Mouse (Mus musculus): ENCODE measurements around the gene 6030452D12Rik.
A peak's percentile ranks its signal among the peaks of the same experiment; 100 is the strongest.

Gene 6030452D12Rik

DNA sequence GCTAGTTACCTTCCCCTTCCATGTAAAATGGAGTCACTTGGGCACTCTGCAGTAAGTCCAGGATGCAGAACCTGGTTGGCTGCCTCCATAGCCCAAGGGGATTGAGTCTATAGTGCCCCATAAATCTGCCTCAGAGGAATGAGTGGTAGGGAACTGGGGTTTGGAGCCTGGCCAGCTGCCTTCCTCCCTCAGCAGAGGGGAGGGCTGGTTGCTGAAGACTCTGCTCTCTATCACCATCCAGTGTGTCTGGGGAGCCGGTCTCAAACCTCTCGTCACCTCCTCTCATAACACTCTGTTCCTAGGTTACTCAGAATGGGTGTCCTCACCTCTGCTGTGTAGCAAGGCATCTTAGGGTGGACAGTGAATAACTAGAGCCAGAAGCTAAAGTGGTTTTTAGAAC is 16.3 kb downstream of the 6030452D12Rik start:
- no peak for DNase-seq (ENCODE audit: low read depth, low spot score)

- no peak for DNase-seq (ENCODE audit: low read depth, low spot score)
Observed at GRCm38 (mm10) chr8:106518763-106519162, 18.4 kb downstream of the 6030452D12Rik start.

DNA sequence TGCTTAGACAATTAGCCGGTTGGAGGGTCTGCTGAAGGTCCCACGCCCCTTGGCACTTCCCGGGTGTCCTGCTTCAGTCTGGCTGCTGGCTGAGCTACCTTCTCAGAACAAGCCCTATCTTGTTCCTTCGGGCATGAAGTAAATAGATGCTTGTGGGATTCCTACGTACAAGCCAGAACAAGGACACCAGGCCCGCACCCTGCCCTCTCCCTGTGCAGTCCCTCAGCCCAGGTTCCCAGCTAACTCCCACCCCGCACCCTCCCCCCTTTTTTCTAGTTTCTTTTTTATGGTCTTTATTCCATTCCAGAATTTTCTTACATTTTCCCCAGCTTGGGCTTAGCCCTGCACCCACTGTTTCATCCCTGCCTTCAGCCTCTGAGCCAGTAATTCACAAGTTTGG is 20.3 kb downstream of the 6030452D12Rik start:
- no peak for DNase-seq (ENCODE audit: low read depth, low spot score)

DNA sequence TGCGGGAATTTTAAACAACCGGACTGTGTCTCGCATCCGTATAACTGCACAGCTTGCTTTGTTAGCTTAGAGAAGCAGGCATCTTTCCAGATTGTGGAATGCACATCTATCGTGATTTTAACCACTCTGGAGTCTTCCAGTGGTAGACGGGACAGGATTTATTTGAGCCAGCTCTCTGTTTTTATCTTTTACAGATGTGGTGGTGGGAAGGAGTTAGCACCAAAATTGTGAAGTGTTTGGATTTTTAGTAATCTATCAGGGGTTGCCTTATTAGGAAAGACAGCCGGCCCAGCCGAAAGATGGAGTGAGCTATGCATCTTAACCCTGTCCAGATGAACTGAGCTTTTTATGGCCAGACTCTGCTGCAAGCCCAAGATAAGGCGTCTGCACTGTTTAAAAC is 21.5 kb downstream of the 6030452D12Rik start:
- no peak for DNase-seq (ENCODE audit: low read depth, low spot score)

DNA sequence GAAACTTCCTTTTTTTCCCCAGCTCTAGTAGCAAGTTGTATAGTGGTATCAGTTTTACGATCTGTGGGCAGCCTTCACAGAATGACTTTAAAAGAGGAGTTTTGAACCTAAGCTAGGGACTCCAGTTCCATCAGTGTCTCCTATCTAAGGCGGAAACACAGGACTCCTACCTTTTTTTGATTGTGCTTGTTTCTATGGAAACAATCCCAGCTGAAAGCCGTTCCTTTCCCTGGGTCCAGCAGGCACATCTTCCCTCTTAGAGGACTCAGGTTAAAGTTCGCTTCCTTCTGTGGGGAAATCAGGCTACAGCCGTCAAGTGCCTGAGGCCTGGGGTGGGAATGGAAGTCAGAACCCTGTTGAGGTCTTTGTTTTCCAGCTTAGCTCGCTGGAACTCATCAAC is 26.4 kb downstream of the 6030452D12Rik start:
- no peak for DNase-seq (ENCODE audit: low read depth, low spot score)

DNA sequence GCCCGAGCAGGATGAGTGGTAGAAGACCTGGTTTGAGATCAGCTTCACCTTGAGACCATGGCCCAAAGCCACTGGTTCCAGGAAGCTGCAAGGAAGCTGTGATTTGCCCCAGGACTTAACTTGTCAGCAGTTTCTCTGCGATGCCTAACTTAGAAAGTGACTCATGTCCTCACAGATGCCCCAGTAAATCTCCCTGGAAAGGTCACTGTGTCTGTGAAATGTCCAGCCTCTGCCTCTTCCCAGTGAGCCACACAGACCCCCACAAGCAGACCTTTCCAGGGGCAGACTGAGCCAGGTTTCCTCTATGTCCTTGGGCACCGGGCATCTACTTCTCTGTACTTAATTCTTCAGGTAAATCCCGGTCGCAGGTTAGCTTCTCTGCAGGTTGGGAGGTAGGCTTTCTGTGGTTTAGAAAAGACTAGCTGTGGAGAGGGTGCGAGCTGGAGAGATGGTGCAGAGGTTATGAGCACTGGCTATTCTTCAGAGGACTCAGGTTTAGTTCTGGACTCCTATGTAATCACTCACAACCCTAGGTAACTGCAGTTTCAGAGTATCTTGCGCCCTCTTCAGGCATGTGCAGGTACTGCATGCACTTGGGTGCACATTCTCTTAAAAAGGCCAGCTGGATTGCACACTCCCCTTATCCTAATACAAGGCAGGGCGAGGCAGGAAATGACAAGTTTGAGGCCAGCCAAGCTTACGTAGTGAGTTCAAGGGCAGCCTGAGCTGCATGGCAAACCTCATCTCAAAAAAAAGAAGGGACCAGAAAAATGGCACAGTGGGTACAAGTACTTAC is 27.1 kb downstream of the 6030452D12Rik start:
- DNase-seq (ENCODE audit: low read depth, low spot score) = no peak

DNA sequence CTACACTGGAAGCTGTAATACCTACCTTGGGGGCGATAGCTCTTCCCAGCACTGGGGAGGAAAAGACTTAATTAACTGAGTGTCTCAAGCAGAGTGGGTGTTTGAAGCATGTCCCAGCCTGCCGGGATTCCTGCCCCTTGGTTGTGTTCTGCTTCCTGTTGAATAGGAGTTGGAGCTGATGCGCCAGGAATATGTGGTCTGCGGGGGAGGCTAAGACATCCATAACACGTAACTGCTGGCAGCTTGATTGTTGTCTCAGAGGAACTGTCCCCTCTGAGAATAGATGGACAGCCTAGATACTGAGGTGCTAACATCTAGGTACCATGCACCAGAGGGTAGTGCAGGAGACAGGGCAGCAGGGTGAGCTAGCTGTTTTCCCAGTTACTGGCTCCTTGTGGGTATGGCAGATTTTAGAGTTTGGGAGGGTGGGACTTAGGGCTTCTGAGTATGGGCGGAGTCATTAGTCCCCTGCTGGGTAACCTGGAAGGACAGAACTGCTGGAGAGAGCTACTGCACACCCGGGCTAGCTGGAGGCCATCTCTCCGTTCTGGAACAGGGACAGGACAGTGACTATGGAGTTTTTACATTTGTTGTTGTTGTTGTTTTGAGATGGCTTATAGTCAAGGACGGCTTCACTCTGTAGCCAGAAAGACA is 28.4 kb downstream of the 6030452D12Rik start:
- no peak for DNase-seq (ENCODE audit: low read depth, low spot score)

DNA sequence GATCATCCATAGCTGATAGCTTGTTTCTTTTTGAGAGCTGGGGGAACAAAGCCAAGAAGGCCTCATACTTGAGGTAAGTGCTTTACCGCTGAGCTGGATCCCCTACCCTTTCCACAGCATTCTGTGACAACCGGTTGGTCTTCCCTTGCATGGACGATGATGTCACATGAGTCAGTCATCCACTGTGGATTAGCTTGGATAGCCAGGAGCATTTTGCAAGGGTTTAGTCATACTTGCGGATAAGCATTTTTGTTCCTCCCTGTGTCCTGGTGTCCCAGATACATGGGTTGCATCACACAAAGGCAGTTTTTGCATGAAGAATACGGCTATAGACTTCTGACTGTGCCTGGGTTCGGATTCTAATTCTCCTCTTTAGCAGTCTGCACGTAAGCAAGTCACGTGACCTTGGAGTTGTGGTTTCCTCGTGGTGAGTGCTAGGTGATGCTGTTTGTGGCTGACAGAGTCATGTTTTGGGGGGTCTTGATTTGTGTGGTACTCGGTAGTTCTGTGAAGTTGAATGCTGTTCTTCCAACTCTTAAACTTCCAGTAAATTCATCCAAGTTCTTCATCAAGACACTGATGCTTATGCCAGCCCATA is 29.7 kb downstream of the 6030452D12Rik start:
- DNase-seq (ENCODE audit: low read depth, low spot score) = no peak

DNA sequence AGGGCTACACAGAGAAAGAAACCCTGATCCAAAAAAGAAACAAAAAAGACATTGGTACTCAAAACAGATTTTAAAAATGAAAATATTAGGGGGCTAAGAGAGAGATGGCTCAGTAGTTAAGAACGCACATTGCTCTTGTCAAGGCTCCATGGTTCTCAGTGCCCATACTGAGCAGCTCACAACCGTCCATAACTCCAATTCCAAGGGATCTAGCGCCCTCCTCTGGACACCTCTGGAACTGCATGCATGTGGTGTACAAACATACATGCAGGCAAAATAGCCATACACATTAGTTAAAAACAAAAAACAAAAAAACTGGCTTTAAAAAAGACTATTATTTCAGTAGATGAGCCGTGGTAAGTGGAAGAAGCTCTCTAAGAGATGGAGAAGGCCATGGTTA is 30.2 kb downstream of the 6030452D12Rik start:
- DNase-seq (ENCODE audit: low read depth, low spot score) = peak; percentile 13

- DNase-seq (ENCODE audit: low read depth, low spot score) = no peak
Observed at GRCm38 (mm10) chr8:106533709-106534108, 33.4 kb downstream of the 6030452D12Rik start.

- peak; percentile 69 for DNase-seq (ENCODE audit: low read depth, low spot score)
Observed at GRCm38 (mm10) chr8:106534449-106534848, 34.1 kb downstream of the 6030452D12Rik start.

DNA sequence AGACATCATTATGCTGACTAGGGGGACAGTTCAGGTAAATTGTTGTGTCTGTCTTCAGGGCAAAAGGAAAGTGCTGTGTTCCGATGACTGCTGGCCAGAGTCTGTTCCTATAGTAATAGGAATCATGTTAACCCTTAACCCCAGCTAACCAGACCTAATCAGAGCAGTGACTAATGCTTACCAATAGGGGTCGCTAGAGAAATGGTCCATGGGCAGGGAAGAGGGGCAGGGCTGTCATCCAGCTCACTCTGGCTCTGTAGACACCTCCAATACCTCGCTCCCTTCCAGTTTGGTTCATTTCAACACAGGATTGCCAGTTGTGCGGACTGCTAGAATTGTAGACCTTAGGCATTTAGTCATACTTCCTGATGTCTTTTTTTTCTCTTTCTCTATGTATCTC is 35.1 kb downstream of the 6030452D12Rik start:
- peak; percentile 18 for DNase-seq (ENCODE audit: low read depth, low spot score)

GRCm38 (mm10) chr8:106539193-106539592 is 38.9 kb downstream of the 6030452D12Rik start:
- DNase-seq (ENCODE audit: low read depth, low spot score) = no peak

GRCm38 (mm10) chr8:106541002-106541401 is 40.7 kb downstream of the 6030452D12Rik start:
- DNase-seq (ENCODE audit: low read depth, low spot score) = no peak

DNA sequence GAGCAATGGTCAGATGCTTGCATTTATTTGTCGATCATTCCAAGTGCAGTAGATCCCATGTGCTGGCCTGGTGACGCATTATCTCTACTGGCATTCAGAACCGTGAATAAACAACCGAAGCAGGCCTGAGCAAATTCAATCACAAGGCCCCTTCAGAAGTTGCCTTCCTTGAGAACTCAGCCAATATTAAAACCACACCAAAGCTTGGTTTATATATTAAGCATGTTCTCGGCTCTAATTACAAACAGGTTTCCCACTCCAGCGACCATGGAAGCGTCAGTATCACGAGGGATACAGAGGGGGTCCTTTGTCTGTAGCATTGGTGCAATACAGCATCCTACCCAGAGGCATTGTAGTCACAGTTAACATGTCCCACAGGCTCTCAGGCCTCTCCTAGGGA is 42.7 kb downstream of the 6030452D12Rik start:
- DNase-seq (ENCODE audit: low read depth, low spot score) = no peak

GRCm38 (mm10) chr8:106545149-106545548 is 44.8 kb downstream of the 6030452D12Rik start:
- peak; percentile 13 for DNase-seq (ENCODE audit: low read depth, low spot score)

GRCm38 (mm10) chr8:106546746-106547145 is 46.4 kb downstream of the 6030452D12Rik start:
- DNase-seq (ENCODE audit: low read depth, low spot score) = no peak

GRCm38 (mm10) chr8:106548366-106548936 is 48.1 kb downstream of the 6030452D12Rik start:
- DNase-seq (ENCODE audit: low read depth, low spot score) = no peak

- DNase-seq (ENCODE audit: low read depth, low spot score) = no peak
Observed at GRCm38 (mm10) chr8:106550906-106551305, 50.6 kb downstream of the 6030452D12Rik start.

- no peak for DNase-seq (ENCODE audit: low read depth, low spot score)
Observed at GRCm38 (mm10) chr8:106554011-106554410, 53.7 kb downstream of the 6030452D12Rik start.

- no peak for DNase-seq (ENCODE audit: low read depth, low spot score)
Observed at GRCm38 (mm10) chr8:106556068-106556645, 55.8 kb downstream of the 6030452D12Rik start.

Data from CD4-positive helper T cell, adult 2 months (primary cell).